Mouse (Mus musculus): Measurements from ENCODE around the gene Exoc6b.

Gene Exoc6b

DNA sequence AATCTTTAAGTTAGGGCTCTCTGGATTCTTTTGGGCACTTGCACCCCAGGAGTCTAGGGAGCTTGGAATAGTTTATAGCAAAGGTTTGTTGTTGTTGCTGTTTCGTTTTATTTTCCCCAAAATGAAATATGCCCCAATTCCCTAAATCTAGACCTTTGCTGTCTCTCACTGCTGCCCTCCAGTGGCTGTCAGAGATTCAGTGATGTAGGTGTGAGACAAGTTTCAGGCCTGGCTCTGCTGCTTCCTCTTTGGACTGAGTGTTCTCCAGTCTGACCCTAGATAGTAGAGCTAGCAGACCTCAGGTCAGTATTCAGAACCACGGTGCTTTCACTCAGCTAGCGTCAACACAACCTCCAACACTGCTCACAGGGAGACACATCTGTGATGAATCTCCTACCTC, 332.4 kb downstream of the Exoc6b start:
- DNase-seq (ENCODE audit: low read depth, low spot score): peak; percentile 77

GRCm38 (mm10) chr6:84726876-84727275, 342.4 kb downstream of the Exoc6b start:
- peak; percentile 56 for DNase-seq (ENCODE audit: low read depth, low spot score)

- DNase-seq (ENCODE audit: low read depth, low spot score): no peak
These were observed 356.1 kb downstream of the Exoc6b start for GRCm38 (mm10) chr6:84713171-84713570.

DNA sequence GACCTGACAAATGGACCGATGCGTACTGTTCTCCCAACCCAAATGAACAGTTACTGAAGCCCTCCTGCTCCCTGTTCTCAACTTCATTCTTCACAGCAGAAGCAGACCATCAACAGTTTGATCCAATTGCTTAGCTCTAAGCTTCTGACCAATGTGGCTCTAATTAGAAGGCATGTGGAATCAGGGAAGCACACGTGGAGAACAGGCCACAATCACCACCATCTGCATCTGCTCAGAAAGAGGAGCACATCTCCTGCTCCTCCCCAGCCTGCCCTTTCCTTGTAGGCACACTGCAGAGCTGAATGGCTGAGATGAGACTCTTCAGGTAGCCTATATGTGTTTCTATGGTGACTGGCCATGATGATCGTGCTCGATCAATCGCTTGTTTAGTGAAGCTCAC, 358.5 kb downstream of the Exoc6b start:
- DNase-seq (ENCODE audit: low read depth, low spot score): no peak

DNA sequence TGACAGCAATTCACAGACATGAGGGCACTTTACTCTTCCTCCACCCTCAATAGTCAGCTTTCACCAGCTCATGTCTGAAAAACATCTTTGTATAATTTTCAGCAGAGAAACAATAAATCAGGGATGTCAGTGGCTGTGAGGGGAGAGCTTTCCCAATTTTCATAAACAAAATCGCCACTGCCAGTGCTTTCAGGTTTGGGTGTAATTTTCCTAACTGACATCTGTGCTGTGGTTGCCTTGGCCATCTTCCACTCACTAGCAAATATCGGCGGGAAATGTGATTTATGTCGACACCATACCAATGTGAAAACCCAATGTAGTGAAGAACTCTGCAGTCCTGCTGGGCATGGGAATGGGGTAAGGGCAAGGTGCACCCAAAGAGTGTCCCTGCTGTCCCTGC, 360.7 kb downstream of the Exoc6b start:
- peak; percentile 79 for DNase-seq (ENCODE audit: low read depth, low spot score)

GRCm38 (mm10) chr6:84699579-84699978, 369.7 kb downstream of the Exoc6b start:
- DNase-seq (ENCODE audit: low read depth, low spot score): no peak

DNA sequence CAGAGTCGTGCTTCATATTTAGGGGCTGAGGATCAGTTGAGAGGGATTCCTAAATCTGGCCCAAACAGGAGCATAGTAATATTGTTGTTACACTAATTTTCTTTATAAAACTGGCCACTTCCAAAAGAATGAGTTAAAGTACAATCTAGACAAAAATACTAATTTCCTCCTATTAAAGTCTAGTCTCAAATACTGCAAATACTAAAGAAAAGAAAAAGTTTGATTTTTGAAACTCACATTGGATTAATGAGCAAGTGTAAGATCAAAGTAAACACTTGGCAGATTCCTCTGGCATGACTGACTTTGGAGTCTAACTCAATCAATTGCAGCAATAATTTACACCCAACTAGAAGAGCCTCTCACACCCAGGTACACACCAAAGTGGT, 371.0 kb downstream of the Exoc6b start:
- no peak for DNase-seq (ENCODE audit: low read depth, low spot score)

DNA sequence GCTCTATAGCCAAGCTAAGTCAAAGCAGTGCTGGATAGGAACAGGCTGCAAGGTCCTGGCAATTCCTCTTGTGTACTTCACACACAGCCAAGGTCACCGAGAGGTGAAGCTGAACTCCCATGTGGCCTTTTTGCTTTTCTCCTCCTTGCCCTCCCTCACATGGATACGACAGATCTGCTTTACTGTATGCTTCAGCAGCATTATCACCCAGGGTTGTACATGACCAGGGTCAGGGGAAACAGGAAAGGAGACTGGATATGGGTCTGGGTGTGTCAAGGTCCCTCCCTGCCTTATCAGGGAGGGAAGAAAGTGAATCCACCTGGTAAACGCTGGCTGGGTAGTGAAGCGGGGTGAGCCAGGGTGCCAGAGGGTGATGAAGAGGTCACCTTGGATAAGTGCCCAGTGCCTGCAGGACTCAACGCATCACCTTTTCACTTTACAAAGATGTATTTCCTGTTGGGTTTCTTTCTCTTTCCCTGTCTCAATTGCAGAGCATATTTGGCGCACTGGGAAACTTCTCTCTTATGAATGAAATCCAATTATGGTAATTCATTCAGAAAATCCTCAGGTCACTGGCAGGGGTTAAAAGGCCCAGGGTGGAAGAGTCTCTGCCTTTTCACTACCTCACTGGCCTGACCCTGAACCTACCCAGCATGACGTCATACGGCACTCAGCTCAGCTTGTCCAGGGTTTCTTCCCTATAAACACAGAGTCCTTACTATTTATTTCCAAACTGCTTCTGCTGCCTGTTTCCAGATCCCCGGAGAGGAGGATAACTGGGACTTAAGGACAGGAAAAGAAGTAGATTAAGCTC, 371.6 kb downstream of the Exoc6b start:
- DNase-seq (ENCODE audit: low read depth, low spot score): peak; percentile 32

GRCm38 (mm10) chr6:84693844-84694243, 375.5 kb downstream of the Exoc6b start:
- no peak for DNase-seq (ENCODE audit: low read depth, low spot score)

DNA sequence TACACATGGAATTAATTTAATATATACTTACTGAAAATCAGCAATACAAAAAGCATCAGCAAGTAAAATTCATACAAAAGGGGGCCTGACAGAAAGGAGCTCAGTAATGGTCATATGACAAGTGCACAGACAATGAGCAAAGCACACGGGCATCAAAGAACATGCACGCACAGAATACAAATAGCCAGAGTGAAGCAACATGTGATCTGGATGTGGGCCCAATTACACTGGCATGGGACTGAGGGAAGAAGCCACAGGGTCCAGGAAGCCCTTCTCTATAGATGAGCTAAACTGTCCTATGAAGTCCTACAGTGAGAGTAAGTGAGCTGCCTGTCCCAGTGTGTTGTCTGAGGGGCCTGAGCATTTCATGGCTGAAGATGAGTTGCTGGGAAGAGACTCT, 376.1 kb downstream of the Exoc6b start:
- DNase-seq (ENCODE audit: low read depth, low spot score): no peak

DNA sequence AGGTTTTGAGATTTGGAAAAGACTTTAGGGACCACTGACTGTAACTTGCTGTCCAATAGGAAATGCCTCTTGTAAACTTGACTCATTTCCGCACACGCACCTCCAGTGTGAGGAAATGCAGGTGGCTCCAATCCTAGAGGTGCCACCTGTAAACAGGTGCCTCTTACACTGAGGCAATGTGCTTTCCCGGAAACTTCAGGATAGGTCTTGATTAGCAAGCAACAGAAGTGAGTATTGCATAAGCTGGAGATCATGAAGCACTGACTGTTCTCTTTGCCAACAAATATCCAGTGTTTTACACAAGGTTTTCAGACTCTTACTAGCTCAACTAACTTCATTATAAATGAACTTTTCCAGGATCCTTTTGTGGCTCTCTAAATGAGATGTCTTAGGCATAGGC, 377.4 kb downstream of the Exoc6b start:
- DNase-seq (ENCODE audit: low read depth, low spot score): no peak

- no peak for DNase-seq (ENCODE audit: low read depth, low spot score)
These were observed 391.5 kb downstream of the Exoc6b start for GRCm38 (mm10) chr6:84677770-84678169.

DNA sequence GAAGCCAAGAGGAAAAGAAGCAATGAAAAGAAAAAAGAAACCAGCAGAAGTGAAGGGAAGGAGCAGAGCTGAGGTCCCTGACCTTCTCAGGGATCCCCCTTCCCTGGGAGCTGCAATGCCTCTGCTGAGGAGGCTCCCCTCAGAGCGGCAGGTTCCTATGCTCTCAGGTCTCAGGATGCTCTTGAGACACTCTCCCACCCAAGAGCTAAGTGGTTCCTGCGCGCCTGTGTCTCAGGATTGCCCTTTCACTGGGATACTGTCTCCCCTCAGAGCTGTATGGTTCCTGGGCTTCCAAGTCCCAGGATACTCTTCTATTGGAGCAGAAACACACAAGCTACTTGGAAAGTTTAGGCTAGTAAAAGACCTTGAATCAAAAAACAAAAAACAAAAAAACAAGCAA, 394.4 kb downstream of the Exoc6b start:
- no peak for DNase-seq (ENCODE audit: low read depth, low spot score)

- peak; percentile 67 for DNase-seq (ENCODE audit: low read depth, low spot score)
These were observed 395.2 kb downstream of the Exoc6b start for GRCm38 (mm10) chr6:84674136-84674535.

DNA sequence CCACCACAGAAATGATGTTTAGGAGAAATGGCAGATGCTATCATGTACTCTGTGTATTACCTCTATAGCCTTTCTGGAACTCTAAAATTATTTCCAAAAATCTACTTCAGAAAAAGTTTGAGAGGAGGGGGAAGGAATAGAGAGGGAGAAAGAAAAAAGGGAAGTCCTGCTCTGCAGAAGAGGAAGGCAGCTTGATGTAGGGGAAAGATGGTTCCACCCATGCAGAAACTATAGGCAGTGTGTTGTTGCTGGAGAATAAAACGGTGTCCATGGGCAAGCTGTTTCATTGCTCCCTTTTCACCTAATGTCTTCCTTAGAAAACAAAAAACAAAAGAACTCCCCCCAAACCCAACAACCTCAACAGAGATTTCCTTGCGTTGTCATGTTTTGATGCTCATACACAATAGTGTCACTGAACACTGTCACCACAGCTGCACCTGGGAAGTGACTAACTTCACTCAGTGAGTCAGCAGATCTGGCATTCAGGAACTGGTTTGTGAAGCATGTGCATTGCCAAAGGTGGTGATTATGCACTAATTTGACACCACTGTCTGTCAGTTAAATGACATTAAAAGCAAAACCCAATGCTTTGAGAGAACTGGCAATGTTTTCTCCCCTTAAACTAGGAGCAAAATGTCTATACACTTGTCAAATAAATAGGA, 407.7 kb downstream of the Exoc6b start:
- peak; percentile 43 for DNase-seq (ENCODE audit: low read depth, low spot score)

DNA sequence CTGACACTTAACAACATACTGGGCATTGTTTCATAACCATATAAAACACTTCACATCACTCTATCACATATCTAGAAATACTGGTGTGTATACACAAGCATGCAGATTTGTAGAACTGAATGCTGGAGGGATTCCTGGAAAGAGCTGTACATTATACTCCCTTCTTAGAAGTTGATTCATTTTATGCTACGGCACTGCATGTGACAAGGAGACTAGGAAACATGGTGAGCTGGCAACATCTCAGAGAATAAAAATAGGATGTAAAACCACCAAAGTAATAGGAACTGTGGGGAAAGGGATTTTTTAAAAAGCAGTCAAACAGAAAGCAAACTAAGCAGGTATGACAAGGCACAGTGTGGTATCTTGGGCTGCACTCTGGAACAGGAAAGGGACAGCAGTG, 408.3 kb downstream of the Exoc6b start:
- DNase-seq (ENCODE audit: low read depth, low spot score): no peak

DNA sequence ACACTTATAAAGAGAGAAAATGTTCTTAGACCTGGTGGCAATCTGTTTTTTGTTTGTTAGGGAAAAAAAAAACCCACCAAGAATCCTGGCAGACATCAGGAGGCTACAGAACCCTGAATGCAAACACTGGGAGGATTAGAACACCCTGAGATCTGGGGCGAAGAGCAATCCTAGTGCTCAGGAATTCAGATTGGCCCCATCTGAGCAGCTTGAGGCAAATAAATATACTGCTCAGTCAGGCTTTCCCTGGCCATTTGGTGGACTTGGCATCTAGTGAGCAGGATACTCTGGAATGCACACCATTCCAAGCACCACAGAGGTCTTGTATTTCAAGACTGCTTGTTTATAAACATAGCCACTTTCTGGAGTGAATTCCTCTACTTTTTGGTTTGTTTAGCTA, 412.2 kb downstream of the Exoc6b start:
- DNase-seq (ENCODE audit: low read depth, low spot score): peak; percentile 92

DNA sequence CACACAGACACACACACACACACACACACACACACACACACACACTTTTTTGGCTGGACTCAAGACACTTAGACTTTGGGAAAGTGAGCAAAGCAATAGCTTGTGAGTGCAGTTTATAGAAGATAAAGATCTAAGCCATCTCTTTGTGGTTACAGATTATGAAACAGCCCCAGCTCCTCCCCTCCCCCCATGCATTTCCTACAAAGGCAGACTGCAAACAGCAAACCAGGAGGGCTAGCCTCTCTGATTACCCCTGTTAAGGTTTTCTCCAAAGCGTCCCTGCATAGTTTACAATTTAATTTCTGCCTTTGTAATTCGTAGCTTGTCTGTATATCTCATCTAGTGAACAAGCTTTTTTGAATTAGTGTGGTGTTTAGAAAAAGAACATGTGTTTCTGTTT, 412.6 kb downstream of the Exoc6b start:
- peak; percentile 80 for DNase-seq (ENCODE audit: low read depth, low spot score)

DNA sequence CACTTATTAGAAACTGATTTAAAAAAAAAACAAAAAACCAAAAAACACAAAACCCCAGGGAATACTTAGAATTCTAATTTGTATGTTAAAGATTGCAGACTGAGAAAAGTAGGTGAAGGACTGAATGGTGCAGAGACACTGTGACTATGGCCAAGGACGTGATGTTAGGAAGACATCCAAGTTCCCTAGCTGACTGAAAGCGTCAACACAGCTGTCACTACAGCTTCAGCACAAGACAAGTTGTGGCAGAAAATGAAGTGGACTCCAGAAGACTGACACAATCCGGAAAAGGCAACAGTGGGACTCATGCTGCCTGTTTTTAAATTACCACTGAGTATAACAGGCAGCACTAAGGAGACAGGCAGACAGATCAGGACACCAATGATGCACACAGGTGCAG, 417.4 kb downstream of the Exoc6b start:
- no peak for DNase-seq (ENCODE audit: low read depth, low spot score)

DNA sequence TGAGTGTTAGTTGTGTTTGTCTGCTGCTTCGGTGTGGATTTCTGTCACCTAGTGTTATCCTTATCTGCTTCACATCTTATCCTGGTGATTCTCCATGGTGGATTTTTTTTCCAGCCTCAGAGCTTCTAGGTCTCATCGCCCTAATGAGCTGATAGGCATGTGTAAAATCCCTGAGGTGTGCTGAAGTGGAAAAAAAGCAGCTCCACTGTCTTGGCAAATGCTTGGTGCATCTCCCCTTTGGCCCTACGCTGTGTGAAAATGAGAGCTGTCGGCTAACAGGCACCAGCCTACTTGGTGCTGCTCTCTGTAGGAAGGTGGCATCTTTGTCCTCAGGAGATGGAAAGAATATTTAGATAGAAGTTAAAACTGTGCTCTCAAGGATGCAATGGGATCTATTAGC, 422.1 kb downstream of the Exoc6b start:
- no peak for DNase-seq (ENCODE audit: low read depth, low spot score)

DNA sequence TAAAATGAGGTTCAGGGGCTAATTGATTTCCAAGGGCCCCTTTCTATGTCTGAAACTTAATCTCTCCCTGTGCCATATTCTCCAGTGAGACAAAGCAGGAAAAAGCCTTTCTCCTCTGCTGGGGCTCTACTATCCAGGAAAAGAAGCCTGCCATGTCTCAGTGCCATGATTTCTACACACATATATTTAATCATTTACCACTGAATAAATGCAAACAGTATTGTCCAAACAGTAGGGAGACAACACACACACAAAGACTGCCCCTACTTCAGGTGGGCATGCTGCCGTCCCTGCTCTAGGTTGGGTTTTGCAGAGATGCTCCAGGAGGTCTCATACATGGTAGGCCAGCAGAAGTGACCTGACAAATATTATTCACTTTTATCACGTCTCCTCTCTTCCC, 422.6 kb downstream of the Exoc6b start:
- DNase-seq (ENCODE audit: low read depth, low spot score): no peak

DNA sequence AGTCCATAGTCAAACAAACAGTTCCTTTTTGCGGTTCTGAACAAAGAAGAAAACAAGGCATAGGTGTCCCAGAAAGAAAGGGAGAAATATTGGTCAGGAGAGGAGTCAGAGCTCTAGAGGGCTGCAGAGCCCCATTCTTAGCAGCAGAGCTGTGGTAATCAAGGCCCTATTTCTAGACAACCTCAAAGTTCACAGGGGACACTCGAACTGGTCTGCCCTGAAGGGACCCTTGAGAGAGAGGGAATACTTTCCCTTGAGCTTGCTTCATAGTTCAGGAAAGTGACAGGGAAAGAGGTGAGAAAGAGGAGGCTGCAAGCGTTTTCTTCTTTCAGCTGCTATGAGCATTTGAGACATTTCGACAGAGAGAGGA, 428.3 kb downstream of the Exoc6b start:
- no peak for DNase-seq (ENCODE audit: low read depth, low spot score)

- DNase-seq (ENCODE audit: low read depth, low spot score): no peak
These were observed 428.8 kb downstream of the Exoc6b start for GRCm38 (mm10) chr6:84640324-84641061.

Measured in 3T3-L1 (cell line).